Mouse (Mus musculus) neural tube, embryonic 11.5 days (tissue): ENCODE measurements around the gene Esf1. TPM values are rescaled to one million over a fixed set of nuclear protein-coding genes. Genes with fewer than 3 reads are reported as not detected.
"Not testable (repeated sequence)": the region's sequence is repeated elsewhere in the genome, so short reads cannot be mapped to it uniquely, and the experiment has no call there.

Source experiments
- ATAC-seq: fragments of 200-750 bp; cut with Nextera tagmentation; 2 replicates; pipeline ENCODE4 v1.8.0; 2017; ENCODE audit warnings: moderate number of reproducible peaks, mild to moderate bottlenecking, moderate TSS enrichment, moderate library complexity; ENCODE audit not compliant: insufficient read depth, low FRiP score, low TSS enrichment
- DNase-seq: peaks from one replicate; pipeline ENCODE4 v3.0.0-alpha.2; 2015; ENCODE audit warnings: low spot score
- H3K27ac ChIP-seq: fragments of 300-500 bp; sonication (generic); 2 replicates; pipeline ENCODE4 v1.5.1; 2014; ENCODE audit warnings: low read depth, mild to moderate bottlenecking, low read length
- H3K27me3 ChIP-seq: fragments of 300-500 bp; sonication (generic); 2 replicates; pipeline ENCODE4 v1.6.1; 2014; ENCODE audit warnings: mild to moderate bottlenecking, low read length, mixed read lengths; ENCODE audit not compliant: control insufficient read depth, insufficient read depth
- H3K36me3 ChIP-seq: fragments of 300-500 bp; sonication (generic); 2 replicates; pipeline ENCODE4 v1.6.1; 2014; ENCODE audit warnings: mild to moderate bottlenecking, low read length, moderate library complexity, mixed read lengths; ENCODE audit not compliant: control insufficient read depth, insufficient read depth
- H3K4me1 ChIP-seq: fragments of 300-500 bp; sonication (generic); 2 replicates; pipeline ENCODE4 v1.6.1; 2014; ENCODE audit warnings: low read length, mixed read lengths; ENCODE audit not compliant: control insufficient read depth, insufficient read depth
- H3K4me2 ChIP-seq: fragments of 300-500 bp; sonication (generic); 2 replicates; pipeline ENCODE4 v1.6.1; 2014; ENCODE audit warnings: low read depth, mild to moderate bottlenecking, moderate library complexity
- H3K4me3 ChIP-seq: fragments of 300-500 bp; sonication (generic); 2 replicates; pipeline ENCODE4 v1.5.1; 2014; ENCODE audit warnings: low read depth, low read length
- H3K9ac ChIP-seq: fragments of 300-500 bp; sonication (generic); 2 replicates; pipeline ENCODE4 v1.6.1; 2014; ENCODE audit warnings: mild to moderate bottlenecking, low read length
- H3K9me3 ChIP-seq: fragments of 300-500 bp; sonication (generic); 2 replicates; pipeline ENCODE4 v1.6.1; 2016; ENCODE audit warnings: low read length; ENCODE audit not compliant: control insufficient read depth
- WGBS: fragments of 180-500 bp; shearing (Covaris S2); extraction: QIAGEN DNeasy Blood & Tissue Kit; methylation state at CpG from one replicate; pipeline ENCODE4 v1.1.7; 2014; 5-methylcytosine and 5-hydroxymethylcytosine counted together
- polyA plus RNA-seq: library from polyadenylated mRNA; unstranded; fragments of >200 nt; fragmentation: Nextera tagmentation; extraction: Ambion mirVana; gene quantifications from 2 replicates; pipeline ENCODE4 v1.2.1, GENCODE M21; 2014

Esf1 gene
- polyA plus RNA-seq, result 27.5 and 29.5 TPM in 2 replicates

DNA sequence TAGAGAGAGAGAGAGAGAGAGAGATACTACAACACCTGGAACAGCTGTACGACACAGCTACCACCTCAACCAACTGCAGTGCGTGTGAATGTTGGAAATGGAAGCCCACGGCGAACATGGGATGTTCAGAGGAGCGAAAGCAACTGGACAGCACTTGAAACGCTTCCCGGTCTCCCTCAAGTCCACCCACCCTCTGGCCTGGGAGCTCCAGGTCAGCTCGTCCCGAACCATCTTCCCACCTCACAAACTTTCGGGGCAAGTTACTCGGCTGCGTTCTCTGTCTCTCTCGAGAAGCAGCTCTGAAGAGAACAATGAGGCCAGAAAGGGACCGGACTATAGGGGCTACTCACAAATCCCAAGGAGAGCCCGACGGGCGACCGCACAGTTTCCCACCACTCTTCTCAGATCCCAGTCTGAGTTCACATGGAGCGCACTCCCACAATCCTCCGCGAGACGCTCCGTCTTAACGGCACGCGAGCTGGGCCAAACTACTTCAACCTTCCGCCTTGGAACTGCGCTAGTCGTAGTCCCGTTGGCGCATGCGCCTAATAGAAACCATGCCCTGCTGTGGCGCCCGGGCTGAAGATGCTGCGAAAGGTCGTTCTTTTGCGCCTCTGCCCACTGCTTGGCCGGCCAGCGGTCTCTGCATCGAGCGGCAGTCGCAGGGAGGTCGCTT is at the start of gene Esf1, which contains the start of gene Ndufaf5:
Esf1 (minus strand) TSS at position 438 of the 676 bp plus-strand sequence.
Ndufaf5 (plus strand) TSS at position 523 of the 676 bp plus-strand sequence.
- Histone ChIP-seq H3K9me3 (no peaks in the 10 kb centered on the region), H3K4me2 (peak within 1 kb of the TSS; percentile 76), H3K36me3 (no peaks in the 10 kb centered on the region), H3K4me1 (no peaks in the 10 kb centered on the region), H3K27ac (no peak within 1 kb of the TSS), H3K4me3 (peak within 1 kb of the TSS; percentile 90), H3K27me3 (no peaks in the 10 kb centered on the region), H3K9ac (peak within 1 kb of the TSS; percentile 85)
- DNase-seq, result peak; percentile 96
- ATAC-seq, result peak; percentile 98
- WGBS, result under 1% methylated on average over 43 of the region's 43 CpGs

DNA sequence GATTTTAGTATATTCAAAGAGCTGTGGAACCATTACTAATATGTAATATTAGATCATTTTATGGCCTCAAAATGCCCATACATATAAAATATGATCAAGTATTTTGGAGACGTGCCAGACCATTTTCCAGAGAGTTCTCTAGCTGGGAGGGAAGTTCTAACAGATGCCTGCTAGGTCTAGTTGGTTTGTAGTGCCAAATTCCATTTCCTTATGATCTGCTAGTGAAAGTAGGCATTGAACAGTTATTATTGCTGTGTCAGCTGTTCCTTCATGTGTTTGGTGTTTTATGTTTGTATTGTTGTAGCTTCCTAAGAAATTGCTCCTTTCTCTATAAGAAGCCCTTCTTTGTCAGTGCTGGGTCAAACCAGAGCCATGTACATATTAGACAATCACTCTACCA is 45.6 kb upstream of the Esf1 start:
- Histone ChIP-seq H3K27me3 (no peaks in the 10 kb centered on the region), H3K36me3 (no peaks in the 10 kb centered on the region), H3K27ac (no peak overlapping the region), H3K4me3 (no peak overlapping the region), H3K4me1 (no peaks in the 10 kb centered on the region), H3K4me2 (no peak overlapping the region), H3K9ac (no peak overlapping the region), H3K9me3 (no peaks in the 10 kb centered on the region)
- WGBS, result 82% methylated on average over 1 of the region's 1 CpGs
- ATAC-seq (no peak), DNase-seq (no peak)

DNA sequence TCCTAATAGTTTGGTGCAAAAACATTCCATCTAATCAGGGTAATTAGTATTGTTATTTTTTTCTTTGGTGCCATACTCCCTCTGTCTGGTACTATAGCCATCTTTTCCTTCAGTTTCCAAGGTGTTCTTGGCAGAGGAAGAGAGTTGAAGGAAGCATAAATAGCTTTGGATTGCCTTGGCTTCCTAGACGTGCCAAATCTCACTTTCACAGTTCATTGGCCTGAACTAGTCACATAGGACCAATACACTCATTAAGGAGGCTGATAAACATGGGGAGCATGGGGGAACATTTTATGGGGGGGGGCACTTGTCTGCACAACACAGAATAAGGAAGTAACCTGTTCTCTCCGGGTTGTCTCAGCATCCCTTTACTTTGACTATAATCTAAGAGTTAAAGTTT is 45.1 kb upstream of the Esf1 start:
- 71% methylated on average over 2 of the region's 2 CpGs for WGBS

DNA sequence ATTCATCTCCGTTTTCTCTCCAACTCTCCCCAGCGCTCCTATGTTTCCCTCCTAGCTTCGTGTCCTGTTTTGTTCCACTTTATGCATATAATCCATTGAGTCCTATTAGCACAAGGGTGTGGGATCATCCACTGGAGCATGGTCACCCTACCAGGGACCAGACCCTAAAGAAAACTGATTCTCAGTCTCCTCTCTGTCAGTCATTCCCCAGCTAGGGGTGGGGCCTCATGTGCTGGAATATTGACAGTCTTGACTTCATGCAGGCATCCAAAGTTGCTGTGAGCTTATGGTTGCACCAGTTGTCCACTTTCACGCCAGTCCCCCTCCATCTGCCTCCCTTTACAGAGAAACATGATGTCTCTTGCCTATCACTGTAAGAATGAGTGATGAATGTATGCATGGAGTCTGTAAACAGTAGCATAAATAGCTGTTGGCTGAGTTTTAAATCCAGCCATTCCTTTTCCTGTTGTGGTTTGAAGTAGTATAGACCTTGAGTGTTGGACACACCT is 44.2 kb upstream of the Esf1 start:
- H3K4me1 ChIP-seq, result no peaks in the 10 kb centered on the region
- H3K9ac ChIP-seq, result no peak overlapping the region
- no peak overlapping the region for H3K27ac ChIP-seq
- H3K9me3 ChIP-seq, result no peaks in the 10 kb centered on the region
- H3K4me2 ChIP-seq, result no peak overlapping the region
- H3K27me3 ChIP-seq, result no peaks in the 10 kb centered on the region
- WGBS, result 93% methylated on average over 4 of the region's 4 CpGs
- ATAC-seq (no peak), DNase-seq (no peak)
- H3K4me3 ChIP-seq, result no peak overlapping the region
- H3K36me3 ChIP-seq, result no peaks in the 10 kb centered on the region

More for the DNA sequence above, 45.1 kb upstream of the Esf1 start:
- Histone ChIP-seq H3K27ac (no peak overlapping the region), H3K27me3 (no peaks in the 10 kb centered on the region), H3K36me3 (no peaks in the 10 kb centered on the region), H3K4me1 (no peaks in the 10 kb centered on the region), H3K4me3 (no peak overlapping the region), H3K9me3 (no peaks in the 10 kb centered on the region), H3K9ac (no peak overlapping the region), H3K4me2 (no peak overlapping the region)
- DNase-seq (no peak), ATAC-seq (no peak)

DNA sequence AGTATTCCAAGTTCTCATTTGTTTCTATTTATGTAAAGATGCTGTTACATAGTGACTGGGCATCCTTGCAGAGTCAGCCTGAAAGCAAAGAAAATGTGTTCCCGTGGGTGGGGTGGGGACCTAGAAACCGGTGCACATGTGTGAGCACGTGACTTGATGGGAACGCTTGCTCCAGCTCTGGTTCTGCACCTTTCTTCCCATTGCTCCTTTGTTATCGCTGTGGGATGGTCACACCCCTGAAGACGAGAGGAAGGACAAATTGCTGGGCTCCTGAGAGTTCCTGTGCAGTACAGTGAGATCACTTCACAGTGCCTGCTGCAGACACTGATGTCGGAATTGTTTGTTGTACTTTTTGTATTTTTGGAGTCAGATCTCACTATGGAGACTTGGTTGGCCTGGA is 33.4 kb upstream of the Esf1 start:
- H3K36me3 ChIP-seq, result no peaks in the 10 kb centered on the region; the same call in 1 of the 2 replicates
- no peaks in the 10 kb centered on the region for H3K4me1 ChIP-seq
- ATAC-seq (no peak), DNase-seq (no peak)
- H3K9ac ChIP-seq, result no peak overlapping the region
- no peaks in the 10 kb centered on the region for H3K9me3 ChIP-seq
- WGBS, result 95% methylated on average over 7 of the region's 7 CpGs
- no peak overlapping the region for H3K27ac ChIP-seq
- H3K4me2 ChIP-seq, result no peak overlapping the region
- no peaks in the 10 kb centered on the region for H3K27me3 ChIP-seq
- no peak overlapping the region for H3K4me3 ChIP-seq

DNA sequence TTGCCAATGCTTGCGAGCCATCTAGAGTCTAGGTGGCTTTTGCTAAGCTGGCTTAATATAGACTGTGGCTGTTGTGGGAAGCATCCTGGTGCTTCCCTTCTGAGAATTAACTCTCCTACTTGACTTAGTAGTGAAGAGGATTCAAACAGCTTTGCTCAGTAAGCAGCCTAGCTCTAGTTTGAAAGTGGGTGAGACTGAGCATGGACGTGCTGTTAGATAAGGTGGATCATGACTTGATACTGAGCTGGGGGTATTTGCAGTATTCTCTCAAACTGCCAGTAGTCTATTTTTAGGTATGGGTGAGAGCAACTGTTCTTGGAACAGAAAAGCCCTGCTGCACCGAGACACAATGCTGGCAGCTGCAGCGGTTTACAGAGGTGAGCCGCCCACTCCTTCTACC is 32.2 kb upstream of the Esf1 start:
- WGBS, result 92% methylated on average over 5 of the region's 5 CpGs
- no peak overlapping the region for H3K4me2 ChIP-seq
- no peak overlapping the region for H3K27ac ChIP-seq
- H3K36me3 ChIP-seq, result no peaks in the 10 kb centered on the region; the same call in 1 of the 2 replicates
- H3K4me3 ChIP-seq, result no peak overlapping the region
- no peaks in the 10 kb centered on the region for H3K9me3 ChIP-seq
- DNase-seq (no peak), ATAC-seq (no peak)
- no peaks in the 10 kb centered on the region for H3K27me3 ChIP-seq
- no peak overlapping the region for H3K9ac ChIP-seq
- no peaks in the 10 kb centered on the region for H3K4me1 ChIP-seq

DNA sequence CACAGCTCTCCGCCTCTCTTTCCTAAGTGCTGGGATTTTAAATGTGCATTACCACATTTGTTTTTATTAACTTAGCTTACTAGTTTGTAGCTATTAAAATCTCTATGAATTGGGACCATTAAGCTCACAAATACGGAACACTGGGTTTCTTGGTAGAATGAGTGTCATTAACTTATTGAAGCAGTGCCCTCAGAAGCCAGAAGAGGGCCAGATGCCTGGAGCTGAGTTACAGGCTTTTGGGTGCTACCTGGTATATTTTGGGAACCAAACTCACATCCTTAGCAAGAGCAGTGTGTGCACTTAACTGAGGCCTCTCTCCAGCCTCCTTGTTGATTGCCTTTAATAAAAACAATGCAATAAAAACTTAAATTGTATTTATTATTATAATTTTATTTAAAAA is 30.3 kb upstream of the Esf1 start:
- Histone ChIP-seq H3K4me2 (no peak overlapping the region), H3K27ac (no peak overlapping the region), H3K9me3 (no peaks in the 10 kb centered on the region), H3K9ac (no peak overlapping the region), H3K36me3 (no peaks in the 10 kb centered on the region; the same call in none of the 2 replicates), H3K4me3 (no peak overlapping the region), H3K27me3 (no peaks in the 10 kb centered on the region), H3K4me1 (no peaks in the 10 kb centered on the region)
- 85% methylated on average over 2 of the region's 2 CpGs for WGBS
- no peak for DNase-seq
- 0 out of 2 replicates have a peak, but pooled peaks have one; percentile 48 for ATAC-seq

DNA sequence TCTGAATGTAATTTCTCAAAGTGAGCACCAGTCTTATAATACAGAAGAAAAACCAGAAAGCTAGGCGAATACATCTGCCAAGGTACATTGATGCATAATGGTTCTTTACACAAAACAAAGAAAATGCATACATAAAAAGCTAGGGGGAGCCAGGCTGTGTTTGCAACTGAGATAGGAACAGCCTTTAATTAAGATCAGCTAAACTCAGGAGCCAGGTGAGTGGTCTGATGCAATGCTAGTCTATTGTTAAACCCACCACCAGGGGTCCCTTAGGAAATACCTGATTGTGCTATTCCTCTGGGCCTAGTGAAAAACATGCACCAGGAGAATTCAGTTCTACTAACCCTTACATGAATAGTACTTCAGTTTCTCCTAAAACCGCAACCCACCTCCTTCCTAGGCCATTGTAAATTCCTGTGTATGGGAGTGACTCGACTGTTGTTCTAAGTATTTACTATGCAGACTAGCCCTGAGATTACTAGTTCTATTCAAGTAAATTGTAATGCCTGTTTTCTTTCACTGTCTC is 15.4 kb upstream of the Esf1 start:
- ATAC-seq, H3K36me3 ChIP-seq, H3K4me1 ChIP-seq, H3K4me2 ChIP-seq, H3K9me3 ChIP-seq, H3K9ac ChIP-seq, H3K27ac ChIP-seq, H3K27me3 ChIP-seq, DNase-seq, H3K4me3 ChIP-seq: not testable (repeated sequence)
- 89% methylated on average over 3 of the region's 3 CpGs for WGBS
